Mouse (Mus musculus): Measurements from ENCODE around the gene Prss43. TPM values are rescaled to one million over a fixed set of nuclear protein-coding genes. Genes with fewer than 3 reads are reported as not detected.

The Prss43 gene
- total and polyA plus RNA-seq, 3 experiments = not detected

GRCm38 (mm10) chr9:110849162-110849561, 22.7 kb downstream of the Prss43 start:
- Histone ChIP-seq H3K4me1 (ENCODE audit: control insufficient read depth in 1 of 2, insufficient read depth in 2 of 2) (peaks cover 0 to 2% of the 10 kb centered on the region in 2 experiments; a peak in 1 of 4 replicates), H3K27ac (ENCODE audit: insufficient read depth, low read depth) (no peak overlapping the region)
- dilution Hi-C loops (cut with MboI; ENCODE audit: extremely low pct_ligation_motif_present, extremely low pct_unique_long_range_greater_than_20kb, low sequenced_read_pairs) = no loop called here

GRCm38 (mm10) chr9:110855903-110856302, 29.4 kb downstream of the Prss43 start:
- no peaks in the 10 kb centered on the region for H3K27me3 ChIP-seq (replicated peaks)
- in situ Hi-C loops (cut with MboI; ENCODE audit: low pct_ligation_motif_present, low pct_unique_long_range_greater_than_20kb, low sequenced_read_pairs) = no loop called here
- no peak for DNase-seq (ENCODE audit: extremely low read depth)

More at GRCm38 (mm10) chr9:110849162-110849561, 22.7 kb downstream of the Prss43 start:
- in situ Hi-C loops (cut with MboI; ENCODE audit: low pct_ligation_motif_present, low pct_unique_long_range_greater_than_20kb, low sequenced_read_pairs) = no loop called here
- Histone ChIP-seq H3K9me3 (replicated peaks; ENCODE audit: low read length) (no peaks in the 10 kb centered on the region), H3K79me2 (replicated peaks; ENCODE audit: control insufficient read depth, extremely low read depth, insufficient read depth, poor library complexity, severe bottlenecking) (no peaks in the 10 kb centered on the region), H3K27me3 (replicated peaks) (no peaks in the 10 kb centered on the region), H3K4me3 (replicated peaks in 1 of 3; ENCODE audit: low read depth in 2 of 3, low read length in 2 of 3, poor library complexity in 1 of 3) (no peak overlapping the region), H3K9ac (ENCODE audit: insufficient read depth, low read depth) (no peak overlapping the region), H3K4me2 (ENCODE audit: insufficient read depth, low read depth, poor library complexity, severe bottlenecking) (no peak overlapping the region), H3K36me3 (replicated peaks in 1 of 2; ENCODE audit: control insufficient read depth in 1 of 2, insufficient read depth in 1 of 2, low read length in 1 of 2) (no peaks in the 10 kb centered on the region)
- no peak for TF ChIP-seq USF1 (IDR thresholded peaks at IDR 0.05; ENCODE audit: low read depth, low read length)
- TF ChIP-seq CTCF (conservative IDR thresholded peaks at IDR 0.05 in 1 of 2, IDR thresholded peaks at IDR 0.05 in 1 of 2; ENCODE audit: low read depth in 2 of 2, low read length in 2 of 2) = no peak
- no peak for TF ChIP-seq TCF12 (IDR thresholded peaks at IDR 0.05; ENCODE audit: low read depth, low read length)
- TF ChIP-seq ELF1 (IDR thresholded peaks at IDR 0.05; ENCODE audit: low read depth, low read length) = no peak
- TF ChIP-seq ZC3H11A (IDR thresholded peaks at IDR 0.05; ENCODE audit: low read depth, low read length) = no peak
- TF ChIP-seq RCOR1 (conservative IDR thresholded peaks at IDR 0.05; ENCODE audit: low read depth, low read length) = no peak
- no peak for TF ChIP-seq MXI1 (IDR thresholded peaks at IDR 0.05; ENCODE audit: low read depth, low read length)
- no peak for DNase-seq (ENCODE audit: extremely low read depth)

GRCm38 (mm10) chr9:110856920-110857319, 30.4 kb downstream of the Prss43 start:
- in situ Hi-C loops (cut with MboI; ENCODE audit: low pct_ligation_motif_present, low pct_unique_long_range_greater_than_20kb, low sequenced_read_pairs) (no loop called here), dilution Hi-C loops (cut with MboI; ENCODE audit: extremely low pct_ligation_motif_present, extremely low pct_unique_long_range_greater_than_20kb, low sequenced_read_pairs) (no loop called here)
- H3K4me2 ChIP-seq (ENCODE audit: insufficient read depth, low read depth, poor library complexity, severe bottlenecking) = no peak overlapping the region

More at GRCm38 (mm10) chr9:110855903-110856302, 29.4 kb downstream of the Prss43 start:
- Histone ChIP-seq H3K9me3 (replicated peaks; ENCODE audit: low read length) (no peaks in the 10 kb centered on the region), H3K9ac (ENCODE audit: insufficient read depth, low read depth) (no peak overlapping the region), H3K4me1 (ENCODE audit: control insufficient read depth in 1 of 2, insufficient read depth in 2 of 2) (peaks cover 0 to 7% of the 10 kb centered on the region in 2 experiments; a peak in 1 of 4 replicates), H3K4me3 (replicated peaks in 1 of 3; ENCODE audit: low read depth in 2 of 3, low read length in 2 of 3, poor library complexity in 1 of 3) (no peak overlapping the region), H3K4me2 (ENCODE audit: insufficient read depth, low read depth, poor library complexity, severe bottlenecking) (no peak overlapping the region), H3K79me2 (replicated peaks; ENCODE audit: control insufficient read depth, extremely low read depth, insufficient read depth, poor library complexity, severe bottlenecking) (no peaks in the 10 kb centered on the region), H3K27ac (ENCODE audit: insufficient read depth, low read depth) (no peak overlapping the region), H3K36me3 (replicated peaks in 1 of 2; ENCODE audit: control insufficient read depth in 1 of 2, insufficient read depth in 1 of 2, low read length in 1 of 2) (no peaks in the 10 kb centered on the region)
- no peak for TF ChIP-seq RCOR1 (conservative IDR thresholded peaks at IDR 0.05; ENCODE audit: low read depth, low read length)
- TF ChIP-seq POLR2AphosphoS2 (IDR thresholded peaks at IDR 0.05; ENCODE audit: low read depth, low read length) = no peak
- TF ChIP-seq MAZ (IDR thresholded peaks at IDR 0.05; ENCODE audit: low read depth, low read length) = no peak
- no peak for TF ChIP-seq CTCF (conservative IDR thresholded peaks at IDR 0.05 in 1 of 2, IDR thresholded peaks at IDR 0.05 in 1 of 2; ENCODE audit: low read depth in 2 of 2, low read length in 2 of 2)
- dilution Hi-C loops (cut with MboI; ENCODE audit: extremely low pct_ligation_motif_present, extremely low pct_unique_long_range_greater_than_20kb, low sequenced_read_pairs) = no loop called here

More at GRCm38 (mm10) chr9:110856920-110857319, 30.4 kb downstream of the Prss43 start:
- Histone ChIP-seq H3K9me3 (replicated peaks; ENCODE audit: low read length) (no peaks in the 10 kb centered on the region), H3K4me3 (replicated peaks in 1 of 3; ENCODE audit: low read depth in 2 of 3, low read length in 2 of 3, poor library complexity in 1 of 3) (no peak overlapping the region), H3K79me2 (replicated peaks; ENCODE audit: control insufficient read depth, extremely low read depth, insufficient read depth, poor library complexity, severe bottlenecking) (no peaks in the 10 kb centered on the region), H3K4me1 (ENCODE audit: control insufficient read depth in 1 of 2, insufficient read depth in 2 of 2) (peaks cover 0 to 7% of the 10 kb centered on the region in 2 experiments; a peak in 1 of 4 replicates), H3K36me3 (replicated peaks in 1 of 2; ENCODE audit: control insufficient read depth in 1 of 2, insufficient read depth in 1 of 2, low read length in 1 of 2) (no peaks in the 10 kb centered on the region), H3K27me3 (replicated peaks) (no peaks in the 10 kb centered on the region), H3K9ac (ENCODE audit: insufficient read depth, low read depth) (no peak overlapping the region), H3K27ac (ENCODE audit: insufficient read depth, low read depth) (no peak overlapping the region)
- no peak for DNase-seq (ENCODE audit: extremely low read depth)
- TF ChIP-seq UBTF (IDR thresholded peaks at IDR 0.05; ENCODE audit: low read depth, low read length) = no peak
- no peak for TF ChIP-seq HCFC1 (IDR thresholded peaks at IDR 0.05; ENCODE audit: low read depth, low read length)
- TF ChIP-seq MAX (IDR thresholded peaks at IDR 0.05; ENCODE audit: low read length) = no peak
- no peak for TF ChIP-seq MYC (IDR thresholded peaks at IDR 0.05; ENCODE audit: low read depth, low read length)
- TF ChIP-seq MEF2A (IDR thresholded peaks at IDR 0.05; ENCODE audit: borderline replicate concordance, low read depth, low read length) = no peak
- no peak for TF ChIP-seq ELF1 (IDR thresholded peaks at IDR 0.05; ENCODE audit: low read depth, low read length)
- no peak for TF ChIP-seq NRF1 (IDR thresholded peaks at IDR 0.05; ENCODE audit: low read depth, low read length)
- no peak for TF ChIP-seq ZC3H11A (IDR thresholded peaks at IDR 0.05; ENCODE audit: low read depth, low read length)
- TF ChIP-seq JUN (IDR thresholded peaks at IDR 0.05; ENCODE audit: insufficient read depth, low read depth, low read length) = no peak
- TF ChIP-seq BHLHE40 (IDR thresholded peaks at IDR 0.05; ENCODE audit: low read depth, low read length) = no peak
- TF ChIP-seq EP300 (IDR thresholded peaks at IDR 0.05; ENCODE audit: low read length) = no peak
- TF ChIP-seq TBP (conservative IDR thresholded peaks at IDR 0.05; ENCODE audit: low read depth, low read length) = no peak
- TF ChIP-seq POLR2A (IDR thresholded peaks at IDR 0.05; ENCODE audit: low read depth, low read length) = no peak
- TF ChIP-seq ZMIZ1 (IDR thresholded peaks at IDR 0.05; ENCODE audit: low read depth, low read length) = no peak
- TF ChIP-seq CHD1 (IDR thresholded peaks at IDR 0.05; ENCODE audit: low read depth, low read length) = no peak
- no peak for TF ChIP-seq ETS1 (conservative IDR thresholded peaks at IDR 0.05; ENCODE audit: low read depth, low read length)
- no peak for TF ChIP-seq SMC3 (IDR thresholded peaks at IDR 0.05; ENCODE audit: low read depth, low read length)
- no peak for TF ChIP-seq CTCF (conservative IDR thresholded peaks at IDR 0.05 in 1 of 2, IDR thresholded peaks at IDR 0.05 in 1 of 2; ENCODE audit: low read depth in 2 of 2, low read length in 2 of 2)

Data from CH12.LX (cell line).